Mouse (Mus musculus) midbrain, embryonic 15.5 days (tissue): ENCODE measurements around the gene Ggta1. TPM values are rescaled to one million over a fixed set of nuclear protein-coding genes. Genes with fewer than 3 reads are reported as not detected.

ENCODE experiments used
- ATAC-seq: fragments of 200-750 bp; cut with Nextera tagmentation; replicated peaks from 2 replicates; pipeline ENCODE4 v1.8.0; 2017; ENCODE audit warnings: moderate TSS enrichment
- H3K27ac ChIP-seq: fragments of 300-500 bp; sonication (generic); 2 replicates; pipeline ENCODE4 v1.5.1; 2015; ENCODE audit warnings: mild to moderate bottlenecking, inconsistent platforms
- H3K27me3 ChIP-seq: fragments of 300-500 bp; sonication (generic); replicated peaks from 2 replicates; pipeline ENCODE4 v1.6.1; 2015; ENCODE audit warnings: inconsistent platforms
- H3K36me3 ChIP-seq: fragments of 300-500 bp; sonication (generic); replicated peaks from 2 replicates; pipeline ENCODE4 v1.6.1; 2015; ENCODE audit warnings: inconsistent platforms
- H3K4me1 ChIP-seq: fragments of 300-500 bp; sonication (generic); 2 replicates; pipeline ENCODE4 v1.6.1; 2015; ENCODE audit warnings: inconsistent platforms
- H3K4me2 ChIP-seq: fragments of 300-500 bp; sonication (generic); 2 replicates; pipeline ENCODE4 v1.6.1; 2015; ENCODE audit warnings: inconsistent platforms, mild to moderate bottlenecking, moderate library complexity
- H3K4me3 ChIP-seq: fragments of 300-500 bp; sonication (generic); 2 replicates; pipeline ENCODE4 v1.5.1; 2015; ENCODE audit warnings: mild to moderate bottlenecking, inconsistent platforms
- H3K9ac ChIP-seq: fragments of 300-500 bp; sonication (generic); 2 replicates; pipeline ENCODE4 v1.6.1; 2015; ENCODE audit warnings: mild to moderate bottlenecking, inconsistent platforms
- H3K9me3 ChIP-seq: fragments of 300-500 bp; sonication (generic); 2 replicates; pipeline ENCODE4 v1.6.1; 2016; ENCODE audit warnings: inconsistent platforms
- WGBS: fragments of 180-500 bp; shearing (Covaris S2); methylation state at CpG from one replicate; pipeline ENCODE4 v1.1.7; 2015; ENCODE audit warnings: mixed read lengths; 5-methylcytosine and 5-hydroxymethylcytosine counted together
- polyA plus RNA-seq: library from polyadenylated mRNA; unstranded; fragments of >200 nt; fragmentation: Nextera tagmentation; extraction: Ambion mirVana; gene quantifications from 2 replicates; pipeline ENCODE4 v1.2.1, GENCODE M21; 2015

Ggta1 gene
- polyA plus RNA-seq, 1 experiment from 2014 or later, result 6.3 TPM

GRCm38 (mm10) chr2:35442079-35442478 is 21.0 kb downstream of the Ggta1 start:
- Histone ChIP-seq H3K4me2 (no peak overlapping the region), H3K27me3 (no peaks in the 10 kb centered on the region), H3K36me3 (no peaks in the 10 kb centered on the region), H3K9ac (no peak overlapping the region), H3K4me1 (no peaks in the 10 kb centered on the region), H3K27ac (no peak overlapping the region), H3K9me3 (no peaks in the 10 kb centered on the region), H3K4me3 (no peak overlapping the region)
- 85% methylated on average over 6 of the region's 6 CpGs for WGBS
- ATAC-seq, result no peak

DNA sequence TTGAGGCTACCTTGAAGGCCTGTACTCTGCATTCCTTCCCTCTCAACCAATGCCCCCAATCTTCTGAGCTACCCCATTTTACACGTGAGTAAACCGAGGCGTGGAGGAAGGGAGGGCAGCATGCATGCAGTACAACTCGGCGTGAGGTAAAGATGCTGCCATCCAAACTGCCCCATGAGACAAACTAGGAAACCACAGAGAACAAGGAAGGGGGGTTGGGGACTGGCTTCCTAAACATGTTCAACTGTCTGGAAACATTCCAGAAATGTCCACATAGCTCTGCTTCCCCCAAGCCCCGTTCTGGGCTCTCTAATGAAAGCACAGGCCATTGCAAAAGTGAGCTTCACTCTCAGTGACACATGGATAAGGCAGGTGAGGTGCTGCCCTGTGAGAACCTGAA is 21.6 kb downstream of the Ggta1 start:
- Histone ChIP-seq H3K36me3 (no peaks in the 10 kb centered on the region), H3K4me2 (no peak overlapping the region), H3K4me1 (no peaks in the 10 kb centered on the region), H3K27ac (no peak overlapping the region), H3K9ac (no peak overlapping the region), H3K27me3 (no peaks in the 10 kb centered on the region), H3K4me3 (no peak overlapping the region), H3K9me3 (no peaks in the 10 kb centered on the region)
- no peak for ATAC-seq
- 81% methylated on average over 6 of the region's 6 CpGs for WGBS

GRCm38 (mm10) chr2:35440480-35440879 is 22.6 kb downstream of the Ggta1 start:
- H3K4me2 ChIP-seq, result no peak overlapping the region
- no peaks in the 10 kb centered on the region for H3K36me3 ChIP-seq
- H3K4me1 ChIP-seq, result no peaks in the 10 kb centered on the region
- no peaks in the 10 kb centered on the region for H3K9me3 ChIP-seq
- no peak overlapping the region for H3K27ac ChIP-seq
- 86% methylated on average over 3 of the region's 3 CpGs for WGBS
- no peak overlapping the region for H3K4me3 ChIP-seq
- H3K27me3 ChIP-seq, result no peaks in the 10 kb centered on the region
- ATAC-seq, result no peak
- no peak overlapping the region for H3K9ac ChIP-seq

DNA sequence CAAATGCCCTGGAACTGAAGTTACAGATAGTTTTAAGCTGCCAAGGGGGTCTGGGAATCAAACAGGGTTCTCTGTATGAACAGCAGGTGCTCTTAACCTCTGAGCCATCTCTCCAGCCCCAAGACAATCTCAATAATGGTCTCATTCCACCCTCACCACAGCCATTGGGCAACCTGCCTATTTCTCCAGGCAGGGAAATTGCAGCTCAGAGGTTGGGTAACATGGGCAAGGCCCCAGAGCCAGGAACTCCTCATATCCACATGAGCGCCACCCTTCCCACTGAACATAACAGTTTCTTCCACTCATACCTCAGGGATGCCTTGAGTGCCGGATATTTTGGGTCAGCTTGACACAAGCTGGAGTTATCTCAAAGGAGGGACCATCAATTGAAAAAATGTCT is 25.2 kb downstream of the Ggta1 start:
- Histone ChIP-seq H3K9me3 (no peaks in the 10 kb centered on the region), H3K27me3 (no peaks in the 10 kb centered on the region), H3K4me3 (no peak overlapping the region), H3K4me1 (no peaks in the 10 kb centered on the region), H3K27ac (no peak overlapping the region), H3K9ac (no peak overlapping the region), H3K36me3 (no peaks in the 10 kb centered on the region), H3K4me2 (no peak overlapping the region)
- ATAC-seq, result no peak
- WGBS, result 94% methylated on average over 2 of the region's 2 CpGs

DNA sequence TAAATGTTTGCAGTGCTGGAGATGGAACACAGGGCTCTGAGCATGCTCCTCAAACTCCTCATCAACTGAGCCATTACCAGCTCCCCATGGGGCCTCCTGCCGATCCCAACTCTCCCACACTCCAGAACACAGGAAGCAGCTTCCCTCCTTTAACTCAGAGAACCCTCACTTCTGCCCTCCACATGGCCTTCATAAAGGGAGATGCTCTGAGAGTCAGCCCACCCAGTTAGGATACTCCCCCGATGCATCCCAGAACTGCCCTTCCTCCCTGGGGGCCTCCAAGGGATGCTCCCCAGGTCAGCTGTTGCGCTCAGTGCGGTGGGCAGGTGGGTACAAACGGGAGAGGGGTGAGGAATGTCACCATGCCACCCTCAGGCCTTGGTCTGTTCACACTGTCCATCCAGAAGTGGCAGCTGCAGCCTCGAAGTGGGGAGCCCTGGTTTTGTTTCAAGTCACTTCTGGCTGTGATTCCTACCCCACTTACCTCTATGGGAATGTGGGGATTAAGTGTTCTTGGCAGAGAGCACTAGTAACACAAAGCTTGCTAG is 28.4 kb downstream of the Ggta1 start:
- WGBS, result 81% methylated on average over 6 of the region's 6 CpGs
- no peak for ATAC-seq
- H3K27ac ChIP-seq, result no peak overlapping the region

GRCm38 (mm10) chr2:35433428-35433827 is 29.6 kb downstream of the Ggta1 start:
- 72% methylated on average over 4 of the region's 4 CpGs for WGBS
- no peak for ATAC-seq
- Histone ChIP-seq H3K27me3 (no peaks in the 10 kb centered on the region), H3K9ac (no peak overlapping the region), H3K4me1 (no peaks in the 10 kb centered on the region), H3K36me3 (no peaks in the 10 kb centered on the region), H3K9me3 (no peaks in the 10 kb centered on the region), H3K27ac (no peak overlapping the region), H3K4me2 (no peak overlapping the region), H3K4me3 (no peak overlapping the region)

More for the DNA sequence above, 28.4 kb downstream of the Ggta1 start:
- Histone ChIP-seq H3K9me3 (no peaks in the 10 kb centered on the region), H3K36me3 (no peaks in the 10 kb centered on the region), H3K4me3 (no peak overlapping the region), H3K4me2 (no peak overlapping the region), H3K9ac (no peak overlapping the region), H3K27me3 (no peaks in the 10 kb centered on the region), H3K4me1 (no peaks in the 10 kb centered on the region)

DNA sequence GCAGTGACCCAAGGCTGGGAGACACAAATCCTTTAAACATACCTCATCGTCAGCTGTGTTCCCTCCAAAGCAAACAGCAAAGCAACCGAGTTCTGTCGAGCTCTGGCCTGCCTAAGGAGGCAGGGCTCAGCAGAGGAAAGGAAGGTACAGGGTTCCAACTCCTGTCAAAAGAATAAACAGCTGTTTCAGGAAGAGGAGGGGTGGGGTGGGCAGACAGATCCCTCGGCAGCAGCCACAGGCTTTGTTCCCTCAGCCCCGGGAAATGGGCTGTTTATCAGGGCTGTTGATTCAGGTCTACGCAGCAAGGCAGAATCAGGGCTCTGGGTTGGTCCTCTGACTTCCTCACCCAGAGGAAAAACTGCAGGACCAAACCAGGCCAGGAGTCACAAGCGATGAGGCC is 30.6 kb downstream of the Ggta1 start:
- Histone ChIP-seq H3K27me3 (no peaks in the 10 kb centered on the region), H3K4me2 (no peak overlapping the region), H3K4me1 (no peaks in the 10 kb centered on the region), H3K9ac (no peak overlapping the region), H3K27ac (no peak overlapping the region), H3K9me3 (no peaks in the 10 kb centered on the region), H3K4me3 (no peak overlapping the region), H3K36me3 (no peaks in the 10 kb centered on the region)
- no peak for ATAC-seq
- 43% methylated on average over 7 of the region's 7 CpGs for WGBS

DNA sequence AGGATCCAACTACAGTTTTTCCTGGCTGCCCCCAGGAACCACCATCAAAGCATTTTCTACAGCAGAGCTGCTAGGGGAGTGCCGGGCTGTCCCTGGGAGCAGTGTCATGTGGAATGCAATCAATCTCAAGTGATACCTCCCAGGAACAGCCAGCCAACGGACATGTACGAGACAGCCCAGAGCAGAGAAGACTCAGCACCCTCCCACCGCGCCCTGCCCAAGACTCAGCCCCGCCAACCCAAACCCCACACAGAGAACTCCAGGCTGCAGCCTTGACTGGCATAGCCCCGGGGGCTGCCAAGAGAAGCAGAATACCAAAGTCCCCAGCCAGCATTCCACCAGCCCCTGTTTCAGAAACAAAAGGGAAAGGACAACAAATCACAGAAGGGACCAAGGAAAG is 31.0 kb downstream of the Ggta1 start:
- WGBS, result 68% methylated on average over 7 of the region's 7 CpGs
- H3K9me3 ChIP-seq, result no peaks in the 10 kb centered on the region
- H3K27me3 ChIP-seq, result no peaks in the 10 kb centered on the region
- H3K4me3 ChIP-seq, result no peak overlapping the region
- H3K36me3 ChIP-seq, result no peaks in the 10 kb centered on the region
- no peak overlapping the region for H3K27ac ChIP-seq
- H3K9ac ChIP-seq, result no peak overlapping the region
- H3K4me2 ChIP-seq, result no peak overlapping the region
- H3K4me1 ChIP-seq, result no peaks in the 10 kb centered on the region
- ATAC-seq, result no peak

DNA sequence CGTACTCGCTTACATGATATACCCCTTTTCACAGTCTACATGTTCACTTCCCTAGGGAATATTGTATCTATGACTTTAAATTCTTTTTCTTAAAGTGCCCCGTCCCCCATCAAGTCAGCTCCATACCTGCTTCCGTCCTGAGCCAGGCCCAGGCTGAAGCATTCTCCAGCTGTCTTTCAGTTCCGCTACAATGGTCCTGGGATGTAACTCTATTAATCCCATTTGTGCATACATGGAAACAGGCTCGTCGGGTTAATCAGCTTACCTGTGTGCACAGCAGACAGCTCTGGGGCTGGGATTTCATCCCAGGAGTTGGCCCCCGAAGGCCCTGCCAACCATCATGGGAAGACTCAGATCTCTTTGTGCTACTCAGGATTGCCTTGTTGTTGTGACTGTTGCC is 32.2 kb downstream of the Ggta1 start:
- 54% methylated on average over 8 of the region's 8 CpGs for WGBS
- Histone ChIP-seq H3K4me2 (no peak overlapping the region), H3K36me3 (no peaks in the 10 kb centered on the region), H3K9ac (no peak overlapping the region), H3K9me3 (no peaks in the 10 kb centered on the region), H3K27ac (no peak overlapping the region), H3K27me3 (no peaks in the 10 kb centered on the region), H3K4me1 (no peaks in the 10 kb centered on the region), H3K4me3 (no peak overlapping the region)
- no peak for ATAC-seq

- no peak overlapping the region for H3K4me3 ChIP-seq
- H3K9ac ChIP-seq, result no peak overlapping the region
- no peaks in the 10 kb centered on the region for H3K27me3 ChIP-seq
- no peaks in the 10 kb centered on the region for H3K4me1 ChIP-seq
- no peak for ATAC-seq
- H3K4me2 ChIP-seq, result no peak overlapping the region
- 88% methylated on average over 4 of the region's 4 CpGs for WGBS
- H3K36me3 ChIP-seq, result no peaks in the 10 kb centered on the region
- no peaks in the 10 kb centered on the region for H3K9me3 ChIP-seq
- H3K27ac ChIP-seq, result no peak overlapping the region
Measured at GRCm38 (mm10) chr2:35428615-35429300, 34.3 kb downstream of the Ggta1 start.

GRCm38 (mm10) chr2:35427559-35427958 is 35.5 kb downstream of the Ggta1 start:
- Histone ChIP-seq H3K36me3 (no peaks in the 10 kb centered on the region), H3K27ac (no peak overlapping the region), H3K4me1 (no peaks in the 10 kb centered on the region), H3K27me3 (no peaks in the 10 kb centered on the region), H3K4me3 (no peak overlapping the region), H3K4me2 (no peak overlapping the region), H3K9me3 (no peaks in the 10 kb centered on the region), H3K9ac (no peak overlapping the region)
- WGBS, result 33% methylated on average over 2 of the region's 2 CpGs
- no peak for ATAC-seq

GRCm38 (mm10) chr2:35423711-35424339 is 39.2 kb downstream of the Ggta1 start:
- ATAC-seq, result no peak
- WGBS, result 97% methylated on average over 1 of the region's 1 CpGs

DNA sequence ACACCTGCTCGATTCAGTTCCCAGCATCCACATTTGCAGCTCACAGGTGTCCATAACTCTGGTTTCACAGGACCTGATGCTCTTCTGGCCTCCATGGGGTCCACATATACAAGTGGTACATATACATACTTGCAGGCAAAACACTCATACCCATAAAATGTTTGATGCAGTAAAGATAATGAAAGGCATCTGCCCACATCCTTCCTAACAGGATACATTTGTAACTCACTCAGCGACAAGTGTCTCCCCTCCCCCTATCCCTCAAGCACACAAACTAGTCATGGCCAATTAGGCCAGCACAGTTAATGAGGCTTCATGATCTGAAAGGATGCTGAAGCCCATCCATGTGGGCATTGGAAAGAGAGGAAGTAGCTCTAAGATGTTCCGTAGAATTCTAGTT is 40.6 kb downstream of the Ggta1 start:
- 94% methylated on average over 3 of the region's 3 CpGs for WGBS
- H3K27me3 ChIP-seq, result no peaks in the 10 kb centered on the region
- H3K9me3 ChIP-seq, result no peaks in the 10 kb centered on the region
- no peaks in the 10 kb centered on the region for H3K36me3 ChIP-seq
- no peaks in the 10 kb centered on the region for H3K4me1 ChIP-seq
- H3K4me2 ChIP-seq, result no peak overlapping the region
- H3K27ac ChIP-seq, result no peak overlapping the region
- H3K9ac ChIP-seq, result no peak overlapping the region
- no peak for ATAC-seq
- no peak overlapping the region for H3K4me3 ChIP-seq

More at GRCm38 (mm10) chr2:35423711-35424339, 39.2 kb downstream of the Ggta1 start:
- H3K27ac ChIP-seq, result no peak overlapping the region
- no peaks in the 10 kb centered on the region for H3K4me1 ChIP-seq
- no peak overlapping the region for H3K4me3 ChIP-seq
- no peak overlapping the region for H3K9ac ChIP-seq
- H3K27me3 ChIP-seq, result no peaks in the 10 kb centered on the region
- no peaks in the 10 kb centered on the region for H3K36me3 ChIP-seq
- no peak overlapping the region for H3K4me2 ChIP-seq
- no peaks in the 10 kb centered on the region for H3K9me3 ChIP-seq
